Mouse (Mus musculus) forelimb bud, embryonic 11.5 days (tissue): Measurements from ENCODE around the gene Acp2.

Experiments used
- DNase-seq: peaks from one replicate; pipeline ENCODE4 v3.0.0-alpha.2; 2012; ENCODE audit warnings: low read depth, low spot score

Gene Acp2

DNA sequence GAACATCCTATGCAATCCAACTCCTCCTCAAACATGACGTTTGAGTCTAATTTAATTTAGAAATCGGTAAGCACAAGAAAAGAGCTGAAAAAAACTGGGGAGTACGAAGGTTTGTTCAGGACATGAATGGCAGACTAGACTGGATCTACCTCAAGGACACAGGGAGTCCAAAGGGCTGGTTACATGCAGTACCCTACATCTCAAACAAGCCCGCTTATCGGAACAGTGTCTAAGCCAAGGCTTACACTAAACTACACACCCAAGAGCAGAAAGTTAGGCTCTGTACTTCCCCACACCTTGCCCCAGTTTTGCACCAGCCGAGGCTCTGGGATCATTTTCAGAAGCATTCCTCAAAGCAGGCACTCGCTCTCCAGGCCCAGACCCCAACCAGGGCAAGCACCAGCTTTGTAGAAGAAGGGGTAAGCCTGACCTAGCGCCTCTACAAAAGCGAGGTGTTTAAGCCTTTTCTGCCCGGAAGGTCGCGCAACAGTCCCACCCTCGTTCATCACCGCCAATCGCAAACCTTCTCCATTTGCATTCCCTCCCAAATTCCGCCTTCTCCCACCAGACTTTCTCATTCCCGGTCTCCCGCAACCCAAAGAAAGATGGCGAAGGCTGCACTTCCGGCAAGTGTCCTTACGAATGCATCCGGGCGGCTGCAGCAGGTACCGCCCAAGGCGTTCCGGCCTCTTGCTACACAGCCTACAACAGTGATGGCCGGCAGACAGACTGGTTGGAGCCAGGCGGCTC lies at the start of gene Acp2, which contains the start of gene Nr1h3:
TSS of gene Acp2 (plus strand) at position 664 of the 750 bp plus-strand sequence.
TSS of gene Nr1h3 (minus strand) at position 613 of the 750 bp plus-strand sequence.
- DNase-seq = peak; percentile 97

DNA sequence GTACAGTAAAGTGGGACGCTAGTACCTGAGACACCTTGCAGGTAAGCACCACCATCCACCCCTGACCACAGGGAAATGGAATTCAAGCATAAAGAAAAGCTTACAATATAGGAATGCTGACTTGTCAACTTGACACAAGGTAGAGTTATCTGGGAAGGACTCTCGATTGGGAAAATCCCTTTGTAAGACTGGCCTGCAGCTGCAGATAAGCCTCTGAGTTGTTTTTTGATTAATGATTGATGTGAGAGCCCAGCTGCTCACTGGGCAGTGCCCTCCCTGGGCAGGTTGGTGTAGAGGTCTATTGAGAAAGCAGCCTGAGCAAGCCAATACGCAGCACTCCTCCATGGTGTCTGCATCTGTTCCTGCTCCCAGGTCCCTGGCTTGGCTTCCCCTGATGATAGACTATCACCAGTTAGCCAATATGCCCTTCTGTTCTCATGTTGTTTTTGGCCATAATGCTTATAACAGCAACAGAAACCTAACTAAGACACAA lies 49.8 kb upstream of the Acp2 start:
- no peak for DNase-seq

DNA sequence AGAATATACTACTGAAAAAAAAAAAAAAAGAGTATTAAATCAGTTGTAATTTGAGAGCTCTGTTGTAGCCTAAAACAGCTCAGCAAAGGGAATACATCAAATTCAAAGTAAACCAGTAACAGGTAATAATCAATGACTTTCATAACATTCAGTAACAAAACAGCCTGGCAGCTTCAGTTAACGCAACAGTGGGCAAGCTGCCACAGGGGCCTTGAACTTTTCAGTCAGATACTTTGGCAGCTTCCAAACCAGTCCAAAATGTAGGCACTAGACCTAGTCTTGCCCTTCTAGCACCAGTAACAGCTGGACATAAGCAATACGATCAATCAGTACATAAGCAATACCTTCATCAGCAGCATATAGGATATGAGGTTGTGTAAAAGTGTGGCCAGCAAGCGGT lies 48.6 kb upstream of the Acp2 start:
- DNase-seq = no peak

DNA sequence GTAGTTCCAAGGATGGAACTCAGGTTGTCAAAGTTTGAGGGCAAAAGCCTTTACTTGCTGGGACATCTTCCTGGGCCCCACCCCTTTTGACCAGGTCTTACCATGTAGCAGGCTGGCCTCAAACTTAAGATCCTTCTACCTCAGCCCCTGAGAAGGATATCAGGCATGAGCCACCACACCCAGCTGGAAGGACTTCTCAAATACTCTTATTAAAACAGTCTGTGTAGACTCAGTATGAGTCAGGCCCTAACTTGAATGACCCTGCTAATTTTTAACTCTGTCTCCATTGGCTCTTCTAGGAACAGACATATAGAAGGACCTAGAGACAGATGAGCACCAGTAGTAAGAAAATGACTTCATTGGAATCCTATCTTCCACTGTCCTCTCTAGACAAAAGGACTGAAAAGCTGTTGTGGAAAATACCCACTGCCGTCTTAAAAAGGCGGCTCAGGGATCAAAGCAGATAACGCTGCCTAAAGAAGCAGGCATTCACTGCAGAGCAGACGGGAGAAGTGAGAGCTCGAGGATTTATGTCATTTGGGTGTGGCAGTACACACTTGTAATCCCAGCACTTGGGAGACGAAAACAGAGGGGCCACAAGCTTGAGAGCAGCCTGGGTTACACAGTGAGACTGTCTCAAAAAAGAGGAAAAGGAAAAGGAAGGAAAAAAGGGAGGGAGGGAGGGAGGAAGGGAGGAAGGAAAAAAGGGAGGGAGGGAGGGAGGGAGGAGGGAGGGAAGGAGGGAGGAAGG lies 45.5 kb upstream of the Acp2 start:
- no peak for DNase-seq

DNA sequence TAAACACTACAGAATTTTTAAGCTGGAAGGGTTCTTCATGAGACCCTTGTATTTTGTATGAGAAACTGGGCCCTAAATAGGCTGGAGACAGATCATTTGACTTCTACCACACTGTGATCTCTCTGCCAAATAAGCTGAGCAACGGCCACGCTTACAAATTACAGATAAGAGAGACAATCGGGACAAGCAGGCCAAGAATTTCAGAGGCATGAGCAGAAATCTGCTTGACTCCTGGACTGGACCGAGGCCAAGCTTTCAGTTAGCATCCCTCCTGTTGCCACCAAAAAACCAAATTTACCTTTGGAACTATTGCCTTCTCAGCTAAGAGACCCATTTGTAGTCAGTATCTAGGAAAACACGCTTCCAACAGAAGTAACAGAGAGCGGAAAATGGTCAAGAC lies 42.1 kb upstream of the Acp2 start:
- no peak for DNase-seq

DNA sequence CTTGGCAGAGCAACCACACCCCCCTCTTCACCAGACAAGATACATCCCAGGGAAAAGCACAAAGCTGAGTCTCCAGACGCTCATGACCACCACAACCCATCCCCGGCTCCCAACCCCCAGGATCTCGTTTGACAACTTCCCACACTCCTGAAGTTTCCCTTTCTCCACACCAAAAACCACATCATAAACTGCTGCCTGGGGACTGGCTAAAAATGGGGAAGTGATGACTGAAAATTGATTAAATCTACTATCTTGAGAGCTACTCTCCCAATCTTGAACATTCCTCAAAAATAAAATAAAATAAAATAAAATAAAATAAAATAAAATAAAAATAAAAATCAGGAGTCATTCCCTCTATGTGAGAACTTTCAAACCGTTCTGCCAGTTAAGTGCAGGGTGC lies 39.7 kb upstream of the Acp2 start:
- no peak for DNase-seq

DNA sequence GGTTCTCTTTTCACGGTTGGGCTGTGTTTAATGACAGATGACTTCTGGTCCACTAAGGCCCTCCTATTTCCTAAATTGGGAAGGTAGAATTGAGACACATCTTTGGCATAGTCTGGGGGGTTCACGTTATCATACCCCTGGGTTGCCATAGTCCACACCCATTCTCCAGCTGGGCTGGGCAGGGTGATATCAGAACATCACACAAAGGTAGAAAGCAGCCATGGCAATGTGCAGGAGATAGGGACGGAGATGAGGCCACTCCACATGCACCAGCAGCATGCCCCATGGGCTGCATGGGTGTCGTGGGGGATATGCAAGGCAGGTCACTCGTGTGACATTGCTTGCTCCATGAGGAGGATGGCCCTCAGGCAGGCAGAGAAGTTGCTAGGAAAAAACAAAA lies 39.2 kb upstream of the Acp2 start:
- DNase-seq = no peak

DNA sequence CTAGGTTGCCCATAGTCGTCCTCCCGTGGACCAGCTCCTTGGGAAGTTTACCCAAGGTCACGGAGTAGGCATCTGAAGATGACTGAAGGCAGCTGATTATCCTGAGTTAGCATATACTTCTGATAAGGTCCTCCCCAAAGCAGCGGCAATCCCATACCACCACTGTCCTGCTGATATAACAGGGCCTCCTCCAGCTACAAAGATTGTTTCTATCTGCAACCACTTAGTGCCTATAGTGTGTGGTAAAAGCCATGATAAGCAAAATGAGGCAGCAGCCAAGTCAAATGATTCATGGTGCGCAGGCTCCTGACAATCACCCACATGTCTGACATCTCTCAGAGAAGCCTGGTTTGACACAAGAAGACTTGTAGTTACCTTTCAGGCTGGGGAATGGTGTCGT lies 37.7 kb upstream of the Acp2 start:
- DNase-seq = no peak

DNA sequence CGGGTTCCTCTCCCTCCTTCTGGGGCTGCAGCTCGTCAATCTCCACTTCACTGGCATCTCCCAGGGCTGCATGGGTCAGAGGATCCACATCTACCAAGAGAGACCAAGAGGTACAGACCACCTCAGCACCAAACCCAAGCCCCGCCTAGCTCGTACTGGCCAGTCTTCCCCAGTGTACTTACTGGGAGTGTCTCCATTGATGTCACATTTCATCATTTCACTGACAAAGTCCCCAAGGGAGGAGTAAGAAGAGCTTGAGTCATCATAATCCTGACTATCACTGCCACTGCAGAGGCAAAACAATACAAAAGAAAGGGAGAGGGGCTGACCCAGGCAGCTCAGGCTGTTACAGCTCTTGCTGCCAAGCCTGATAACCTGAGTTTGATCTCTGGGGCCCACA lies 35.1 kb upstream of the Acp2 start:
- no peak for DNase-seq

DNA sequence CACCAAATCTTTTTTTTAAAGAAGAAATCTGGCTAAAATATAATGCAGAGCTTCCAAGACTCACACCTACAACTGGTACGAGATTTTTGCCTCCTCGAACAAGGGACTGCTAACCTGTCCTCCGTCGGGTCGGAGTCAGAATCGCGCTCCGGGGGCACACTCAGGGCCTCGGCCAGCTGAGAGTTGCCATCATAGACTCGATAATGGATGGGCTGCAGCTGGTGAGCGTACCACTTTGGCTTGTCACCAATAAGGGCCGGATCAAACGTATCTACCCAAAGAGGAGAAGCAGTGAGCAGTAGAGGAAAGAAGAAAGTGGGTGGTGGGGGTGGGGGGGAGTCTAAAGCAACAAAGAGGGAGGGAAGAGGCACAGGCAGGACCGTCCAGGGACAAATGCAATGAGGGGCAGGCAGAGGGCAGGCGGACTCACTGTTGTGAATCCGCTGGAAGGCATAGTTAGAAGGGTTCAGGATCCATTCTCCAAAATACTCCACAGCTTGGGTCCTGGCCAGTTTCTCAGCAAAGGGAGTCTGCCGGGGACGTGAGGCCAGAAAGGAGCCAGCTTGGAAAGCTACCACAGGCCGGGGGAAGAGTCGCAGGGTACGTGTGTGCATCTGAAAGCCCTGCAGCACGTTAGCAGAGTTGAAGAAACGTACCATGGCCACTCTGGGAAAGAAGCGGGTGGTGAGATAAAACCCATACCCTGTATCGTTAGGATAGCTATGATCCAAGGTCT lies 32.9 kb upstream of the Acp2 start:
- no peak for DNase-seq

DNA sequence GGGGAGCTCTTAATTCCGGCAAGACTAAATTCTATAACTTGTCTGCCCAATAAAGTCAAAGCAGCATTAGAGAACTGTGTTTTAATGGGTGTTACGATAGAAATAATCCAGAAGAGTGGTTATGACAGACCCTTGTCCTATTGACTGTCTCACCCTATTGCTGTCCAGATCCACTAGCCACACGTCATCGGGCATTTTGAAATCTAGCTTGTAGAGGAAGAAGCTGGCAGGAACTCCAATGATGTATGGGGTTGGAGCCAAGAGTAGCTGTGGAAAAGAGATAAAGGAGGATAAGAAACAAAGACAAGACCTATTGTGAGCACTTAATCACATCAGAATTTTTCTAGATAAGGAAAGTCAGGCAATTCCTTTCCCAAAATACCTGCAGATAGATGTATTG lies 27.2 kb upstream of the Acp2 start:
- DNase-seq = no peak

DNA sequence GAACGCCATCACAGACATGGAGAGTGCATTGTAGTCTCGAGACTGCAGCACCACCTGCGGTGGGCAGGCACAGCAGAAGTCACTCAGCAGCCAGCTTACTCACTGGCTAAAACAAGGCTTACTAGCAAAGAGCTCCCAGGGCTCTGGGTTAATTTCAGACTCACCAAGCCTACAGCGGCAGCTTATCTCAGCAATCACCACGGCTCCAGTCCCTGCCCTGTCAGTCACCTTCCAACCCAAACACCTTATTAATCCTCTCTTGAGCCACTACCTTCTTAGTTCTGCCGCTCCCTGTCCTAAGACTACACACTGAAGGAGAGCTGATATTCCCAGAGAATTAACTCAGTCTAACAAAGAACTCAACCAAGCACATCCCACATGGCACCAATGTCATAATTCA lies 26.5 kb upstream of the Acp2 start:
- no peak for DNase-seq

DNA sequence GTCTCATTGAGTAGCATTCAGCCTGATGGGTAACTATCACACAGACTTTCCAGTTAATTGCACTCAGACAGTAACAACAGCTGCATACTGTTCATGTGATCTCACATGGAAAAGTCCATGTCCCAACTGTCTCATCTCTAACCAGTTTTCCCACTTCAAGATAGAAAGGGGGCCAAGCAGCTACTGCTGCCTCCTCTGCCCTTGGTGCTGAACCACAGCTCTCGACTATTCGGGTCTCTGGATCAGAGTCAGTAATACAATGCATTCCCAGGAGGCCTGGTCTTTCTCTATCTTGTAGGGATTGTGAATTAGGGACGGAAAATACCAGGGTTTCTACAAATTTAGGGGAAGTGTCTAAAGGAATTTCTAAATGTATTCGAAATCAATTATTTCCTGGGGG lies 22.9 kb upstream of the Acp2 start:
- DNase-seq = no peak

DNA sequence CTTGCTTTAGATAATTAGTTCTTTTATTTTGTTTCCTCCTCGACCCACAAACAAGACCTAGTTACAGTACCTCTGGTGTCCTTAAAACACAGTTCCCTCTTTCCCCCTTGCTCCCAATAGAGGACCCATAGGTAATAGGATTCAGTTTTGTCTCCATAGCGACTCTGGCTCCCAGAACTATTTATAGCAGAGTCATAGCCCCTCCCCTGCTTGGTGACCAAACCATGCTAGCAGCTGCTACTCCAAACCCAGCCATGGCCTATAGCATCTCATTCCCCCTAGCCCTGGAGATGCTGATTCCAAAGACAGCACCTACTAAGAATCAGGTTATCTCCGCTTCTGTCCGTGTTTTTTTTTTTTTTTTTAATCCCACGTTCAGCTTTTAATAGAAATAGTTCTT lies 22.0 kb upstream of the Acp2 start:
- DNase-seq = no peak

DNA sequence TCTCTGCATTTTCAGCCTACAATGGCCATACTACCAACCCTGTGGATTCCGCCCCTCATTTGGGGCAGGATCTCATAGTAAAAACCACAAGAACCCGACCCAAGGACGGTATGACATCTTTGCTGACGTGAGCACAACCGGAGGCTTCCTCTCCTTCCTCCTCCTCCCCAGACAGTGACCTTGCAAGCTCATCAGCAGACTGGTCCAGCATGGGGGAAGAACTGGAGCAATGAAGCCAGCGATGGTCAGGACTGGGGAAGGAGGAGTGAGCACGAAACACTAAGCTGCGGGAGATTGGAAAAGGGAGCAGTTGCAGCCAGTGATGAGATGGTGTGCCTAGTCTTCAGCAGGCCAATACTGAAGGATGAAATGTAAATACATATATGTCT lies 20.7 kb upstream of the Acp2 start:
- DNase-seq = no peak

DNA sequence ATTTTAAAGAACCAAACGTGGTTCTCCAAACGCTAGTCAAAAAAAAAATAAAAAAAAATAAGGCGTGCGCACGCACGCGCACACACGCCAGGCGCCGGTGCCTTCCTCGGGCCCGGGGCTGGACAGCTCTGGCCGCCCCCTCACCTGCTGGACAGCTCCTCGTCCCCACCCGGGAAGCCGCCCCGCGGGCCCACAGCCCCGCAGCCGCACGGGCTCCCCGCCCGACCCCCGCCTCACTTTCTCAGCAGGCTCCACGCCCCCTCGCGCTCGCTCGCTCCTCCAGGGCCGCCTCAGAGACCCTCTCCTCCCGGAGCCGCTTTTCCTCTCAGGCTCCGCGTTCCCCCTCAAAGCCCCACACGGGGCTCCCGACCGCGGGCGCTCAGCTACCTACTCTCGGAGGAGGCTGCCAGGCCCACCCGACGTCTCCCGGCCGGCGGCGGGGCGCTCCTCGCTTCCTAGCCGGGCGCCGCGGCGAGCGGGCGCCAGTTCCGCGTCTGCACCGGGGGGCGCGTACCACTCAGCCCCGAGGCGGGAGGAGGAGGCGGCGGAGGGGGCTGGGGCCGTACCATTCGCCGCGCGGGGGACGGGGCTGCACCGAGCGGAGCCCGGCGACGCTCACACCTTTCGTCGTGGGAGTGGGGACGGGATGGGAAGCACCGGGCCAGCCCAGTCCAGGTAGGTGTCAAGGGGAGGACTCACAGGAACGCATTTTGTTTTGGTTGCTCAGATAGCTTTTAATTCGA lies 20.1 kb upstream of the Acp2 start:
- DNase-seq = no peak

DNA sequence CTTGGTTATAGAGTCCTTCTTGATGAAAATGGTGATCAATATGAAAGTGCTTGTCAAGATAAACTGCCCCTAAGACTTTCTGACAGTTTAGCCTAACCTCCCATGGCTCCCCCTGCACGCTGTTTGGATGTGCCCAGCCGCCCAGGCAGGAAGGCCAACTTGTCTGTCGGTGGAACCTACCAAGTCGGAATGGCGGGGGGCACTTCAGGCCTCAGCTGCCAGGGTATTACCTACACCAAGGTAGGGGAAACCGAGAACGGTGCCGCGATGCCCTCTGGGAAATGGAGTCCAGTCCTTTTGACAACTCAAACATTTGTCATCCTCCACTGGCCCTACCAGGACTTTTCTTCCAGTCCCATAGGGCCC lies 19.6 kb upstream of the Acp2 start:
- peak; percentile 96 for DNase-seq

DNA sequence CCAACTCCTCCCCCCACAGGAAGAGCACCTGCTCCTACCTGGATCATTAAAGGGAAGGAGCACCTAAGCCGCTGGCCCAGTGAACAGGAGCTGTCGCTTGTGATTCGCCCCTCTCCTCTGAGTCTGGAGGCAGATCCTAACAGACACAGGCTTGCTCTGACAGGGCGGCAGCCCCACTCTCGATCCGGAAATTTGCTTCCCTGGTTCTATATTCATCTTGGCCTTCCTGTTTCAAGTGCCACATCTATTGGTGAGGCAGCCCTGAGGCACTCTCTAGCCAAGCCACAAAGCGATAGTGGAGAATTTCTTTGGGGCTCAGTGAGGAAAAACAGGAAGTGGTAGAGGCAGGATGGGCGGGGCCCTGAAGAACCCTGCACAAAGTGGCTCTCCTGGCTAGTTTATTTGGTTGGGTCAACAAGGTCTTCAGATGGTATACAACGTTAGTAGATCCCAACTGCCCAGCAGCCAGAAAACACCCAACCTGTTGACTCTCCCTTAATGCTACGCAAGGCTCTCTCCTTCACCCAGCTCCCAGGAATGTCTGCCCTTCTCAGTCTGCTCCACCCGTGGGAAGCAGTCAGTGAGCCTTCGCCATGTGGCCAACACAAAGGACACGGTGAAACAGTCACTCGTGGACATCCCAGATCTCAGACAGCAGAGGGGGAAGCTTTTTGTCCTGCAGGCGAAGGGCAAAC lies 18.8 kb upstream of the Acp2 start, which contains the start of gene Madd:
TSS of gene Madd (minus strand) at position 127 of the 695 bp plus-strand sequence.
- DNase-seq = no peak

DNA sequence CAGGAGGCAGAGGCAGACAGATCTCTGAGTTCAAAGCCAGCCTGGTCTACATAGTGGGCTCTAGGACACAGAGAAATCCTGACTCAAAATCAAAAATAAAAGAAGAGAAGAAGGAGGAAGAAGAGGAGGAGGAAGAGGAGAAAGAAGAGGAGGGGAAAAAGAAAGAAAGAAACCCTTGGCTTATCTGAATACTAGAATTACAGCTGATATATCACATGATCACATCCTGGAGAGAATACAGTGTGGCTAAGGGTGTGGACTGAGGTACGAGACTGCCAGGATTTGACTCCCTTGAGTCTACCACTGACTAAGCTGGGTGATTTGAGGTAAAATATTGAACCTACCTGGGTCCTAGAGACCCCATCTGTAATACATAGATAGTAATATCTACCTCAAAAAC lies 16.5 kb upstream of the Acp2 start:
- DNase-seq = no peak

DNA sequence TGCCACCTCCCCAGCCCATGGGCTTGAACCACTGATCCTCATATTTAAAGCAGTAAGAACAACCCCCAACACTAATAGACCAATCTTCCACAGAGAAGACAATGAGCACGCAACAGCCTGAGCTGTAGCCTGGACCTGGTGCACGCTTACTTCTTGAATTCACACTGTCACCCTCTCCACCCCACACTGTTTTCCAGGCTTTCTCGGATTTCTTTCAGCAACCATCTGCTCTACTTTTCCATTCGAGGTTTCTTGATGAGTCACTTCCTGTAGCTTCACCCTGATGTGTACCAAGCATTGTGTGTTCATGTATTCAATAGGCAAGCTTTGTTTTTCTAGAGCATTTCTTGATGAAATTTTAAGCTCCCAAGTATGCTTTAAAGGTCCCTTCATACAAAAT lies 15.3 kb upstream of the Acp2 start:
- no peak for DNase-seq

DNA sequence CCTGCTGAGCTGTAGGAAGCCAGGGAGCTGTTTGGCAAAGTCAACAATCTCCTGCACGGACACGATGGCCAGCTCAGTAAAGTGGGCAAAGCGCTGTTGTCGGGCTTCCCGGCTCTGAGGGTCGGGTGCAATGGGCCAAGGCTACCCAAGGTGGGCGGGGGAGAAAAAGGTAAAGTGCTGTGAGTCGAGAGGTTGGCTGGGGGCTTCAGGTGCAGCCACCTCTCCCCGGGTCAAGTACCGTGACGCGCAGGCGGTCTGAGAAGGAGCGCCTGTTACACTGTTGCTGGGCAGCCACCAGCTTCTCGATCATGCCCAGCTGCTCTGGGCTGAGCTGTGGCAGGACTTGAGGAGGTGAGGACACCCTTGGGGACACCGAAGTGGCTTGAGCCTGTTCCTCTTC lies 12.2 kb upstream of the Acp2 start:
- DNase-seq = no peak
